Mouse (Mus musculus): ENCODE measurements around the gene Cdc73.
"Not testable (repeated sequence)": the region's sequence is repeated elsewhere in the genome, so short reads cannot be mapped to it uniquely, and the experiment has no call there.

Cdc73 gene

GRCm38 (mm10) chr1:143702741-143703262 lies at the start of gene Cdc73:
Gene Cdc73, minus strand, starts transcription at chr1:143702893.
- DNase-seq (ENCODE audit: low spot score) = peak; percentile 91

DNA sequence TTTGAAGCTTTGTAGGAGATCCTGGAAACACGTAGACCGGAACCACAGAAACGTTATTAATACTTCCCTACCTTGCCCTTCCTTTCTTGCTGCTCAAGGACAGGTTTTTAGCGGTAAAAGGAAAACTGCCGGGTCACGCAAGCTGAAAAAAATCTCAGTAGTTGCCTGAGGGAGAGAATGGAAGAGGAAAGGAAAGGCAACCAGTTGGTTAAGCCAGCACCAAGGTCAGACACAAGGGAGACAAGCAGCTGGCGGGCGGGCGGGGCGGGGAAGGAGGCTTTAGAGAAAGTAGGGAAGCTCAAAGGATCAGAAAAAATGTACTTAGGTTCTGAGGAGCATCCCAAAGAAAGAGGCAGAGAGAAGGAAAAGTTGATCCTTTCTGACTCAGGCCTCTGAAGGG lies 43.2 kb upstream of the Cdc73 start:
- no peak for DNase-seq (ENCODE audit: low spot score)

DNA sequence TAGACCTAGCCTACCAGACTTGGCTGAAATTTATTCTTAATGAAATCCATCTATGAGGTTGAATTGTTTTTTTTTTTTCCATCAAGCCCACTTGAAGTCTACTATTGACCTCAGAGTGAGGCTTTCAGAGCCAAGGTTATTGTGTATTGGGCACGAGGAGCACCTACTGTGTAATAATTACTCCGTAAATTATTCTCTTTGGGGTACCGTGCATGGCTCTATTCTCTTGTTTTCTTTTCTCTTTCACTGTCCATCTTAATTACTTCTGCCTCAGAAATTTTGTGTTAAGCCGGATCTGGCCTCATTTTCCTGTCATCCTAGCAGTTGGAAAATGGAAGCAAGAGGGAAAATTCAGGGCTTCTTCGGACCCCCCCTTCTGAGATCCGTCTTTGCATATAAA lies 39.5 kb upstream of the Cdc73 start:
- DNase-seq (ENCODE audit: low spot score) = no peak

GRCm38 (mm10) chr1:143741331-143741730 lies 38.6 kb upstream of the Cdc73 start:
- DNase-seq (ENCODE audit: low spot score) = no peak

DNA sequence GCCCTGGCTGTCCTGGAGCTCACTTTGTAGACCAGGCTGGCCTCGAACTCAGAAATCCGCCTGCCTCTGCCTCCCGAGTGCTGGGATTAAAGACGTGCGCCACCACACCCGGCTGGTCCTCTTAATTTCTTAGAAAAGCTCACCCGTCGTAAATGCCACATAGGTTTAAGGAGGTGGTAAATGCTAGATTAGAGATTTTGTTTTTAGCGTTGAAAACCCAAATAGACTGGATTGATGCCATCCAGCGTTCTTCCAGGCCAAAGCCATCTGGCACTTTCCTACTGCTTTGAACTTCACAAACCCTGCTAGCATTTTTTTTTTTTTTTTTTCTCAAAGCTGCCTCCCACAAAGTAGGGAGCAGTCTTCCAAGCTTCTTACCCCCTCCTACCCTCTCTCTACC lies 37.9 kb upstream of the Cdc73 start:
- DNase-seq (ENCODE audit: low spot score) = no peak

- DNase-seq (ENCODE audit: low spot score) = peak; percentile 81
These were observed 37.0 kb upstream of the Cdc73 start for GRCm38 (mm10) chr1:143739361-143740350.

DNA sequence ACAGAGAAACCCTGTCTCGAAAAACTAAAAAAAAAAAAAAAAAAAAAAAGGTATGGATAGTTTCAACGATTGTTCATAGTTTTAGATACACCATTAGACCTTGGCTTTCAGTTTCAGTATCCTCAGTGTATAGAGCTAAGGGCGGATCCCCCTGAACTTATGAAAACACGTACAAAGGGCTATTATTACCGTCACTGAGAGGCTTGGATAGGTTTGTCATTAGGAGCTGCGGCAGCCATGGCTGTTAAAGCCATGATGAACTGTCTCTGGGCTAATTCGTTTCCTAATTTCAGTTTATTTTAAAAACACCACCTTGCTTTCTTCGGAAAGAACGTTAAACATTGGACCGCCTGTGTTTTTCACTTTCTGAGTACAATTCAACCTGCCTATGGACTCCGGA lies 36.1 kb upstream of the Cdc73 start:
- DNase-seq (ENCODE audit: low spot score) = no peak

- DNase-seq (ENCODE audit: low spot score) = no peak
These were observed 31.3 kb upstream of the Cdc73 start for GRCm38 (mm10) chr1:143733914-143734410.

DNA sequence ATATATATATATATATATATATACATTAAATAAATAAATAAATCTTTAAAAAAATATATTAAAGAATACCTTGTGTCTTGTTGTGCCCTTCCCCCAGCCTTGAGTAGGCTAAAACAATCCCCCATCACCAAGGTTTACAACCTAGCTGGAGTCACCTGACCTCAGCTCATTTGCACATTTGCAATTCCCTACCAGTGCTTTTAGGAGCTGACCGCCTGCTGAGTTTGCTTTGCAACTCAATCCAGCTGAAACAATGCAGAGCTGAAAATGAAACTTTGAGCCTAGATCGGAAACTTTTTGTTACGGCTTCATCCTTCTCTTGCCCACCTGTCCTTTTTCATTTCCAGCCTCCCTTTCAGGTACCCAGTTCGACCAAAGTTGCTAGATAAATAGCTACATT lies 29.0 kb upstream of the Cdc73 start:
- DNase-seq (ENCODE audit: low spot score) = peak; percentile 42

DNA sequence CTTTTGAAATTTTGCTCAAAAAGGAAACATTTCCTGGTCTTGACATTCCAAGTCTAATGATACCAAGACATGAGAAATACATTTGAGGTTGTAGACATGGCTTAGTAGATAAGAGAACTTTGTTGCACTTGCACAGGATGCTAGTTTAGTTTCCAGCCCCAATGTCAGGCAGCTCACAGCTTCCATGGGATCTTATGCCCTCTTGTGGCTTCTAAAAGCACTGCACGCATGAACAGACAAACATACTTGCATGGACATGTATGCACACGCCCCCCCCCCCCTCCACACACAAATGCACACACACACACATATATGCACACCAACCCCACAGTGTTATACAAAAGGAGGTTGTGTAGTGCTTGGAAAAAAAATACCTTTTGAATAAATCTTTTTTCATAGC lies 28.2 kb upstream of the Cdc73 start:
- no peak for DNase-seq (ENCODE audit: low spot score)

DNA sequence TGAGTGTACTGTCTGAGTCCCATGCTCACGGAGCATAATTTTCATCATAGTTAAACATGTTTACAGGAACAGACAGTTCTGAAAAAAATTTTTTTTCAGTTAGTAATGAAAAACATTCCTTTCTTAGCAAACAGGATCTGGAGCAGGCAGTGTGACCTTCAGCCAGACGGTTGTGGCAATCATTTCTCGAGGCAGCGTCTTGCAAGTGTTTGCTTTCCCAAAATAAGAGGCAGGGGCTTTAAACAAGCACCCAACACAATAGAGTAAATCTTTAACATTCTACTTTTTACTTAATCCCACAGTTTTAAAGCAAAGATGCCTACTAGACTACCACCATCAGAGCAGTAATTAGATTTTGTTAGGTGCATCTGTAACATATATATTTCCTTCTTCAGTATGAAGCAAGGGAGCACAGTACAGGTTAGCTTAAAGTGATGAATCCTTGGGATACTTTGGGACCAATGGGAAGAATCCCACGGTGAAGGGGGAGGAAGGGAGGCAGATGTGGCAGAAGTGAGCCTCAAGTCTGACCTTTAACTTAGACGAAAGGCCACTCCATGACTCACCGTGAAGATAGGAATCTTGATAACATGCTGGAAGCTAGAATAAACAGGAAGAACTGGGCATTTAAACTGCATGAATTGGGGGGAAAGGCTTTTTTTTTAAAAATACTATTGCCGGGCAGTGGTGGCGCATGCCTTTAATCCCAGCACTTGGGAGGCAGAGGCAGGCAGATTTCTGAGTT lies 25.2 kb upstream of the Cdc73 start:
- DNase-seq (ENCODE audit: low spot score) = no peak

DNA sequence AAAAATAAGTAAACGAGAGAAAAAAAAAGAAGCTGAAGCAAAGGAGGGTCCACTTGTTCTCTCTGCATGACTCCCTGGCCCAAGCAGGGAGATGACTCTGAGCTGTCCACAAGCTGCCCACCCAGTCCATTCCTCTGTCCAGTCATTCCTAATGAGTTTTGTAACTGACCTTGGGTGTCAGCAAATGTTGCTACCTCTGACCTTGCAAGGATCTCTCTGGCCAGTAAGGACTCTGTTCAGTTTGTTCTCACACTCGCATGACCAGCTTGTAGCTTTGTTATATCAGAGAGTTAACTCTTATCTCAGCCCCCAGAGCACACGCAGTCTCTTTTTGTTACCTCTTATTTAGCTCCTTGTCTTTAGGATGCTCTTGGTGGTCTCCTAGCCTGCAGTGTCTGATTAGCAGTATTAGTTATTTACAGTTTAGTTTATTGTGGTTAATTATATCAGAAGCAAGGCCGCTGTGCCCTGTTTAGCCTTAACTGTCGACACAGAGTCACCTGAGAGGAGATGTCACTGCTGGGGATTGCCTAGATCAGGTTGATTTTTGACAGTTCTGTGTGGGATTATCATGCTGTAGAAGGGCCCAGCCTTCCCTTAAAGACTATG lies 21.9 kb upstream of the Cdc73 start:
- peak; percentile 64 for DNase-seq (ENCODE audit: low spot score)

DNA sequence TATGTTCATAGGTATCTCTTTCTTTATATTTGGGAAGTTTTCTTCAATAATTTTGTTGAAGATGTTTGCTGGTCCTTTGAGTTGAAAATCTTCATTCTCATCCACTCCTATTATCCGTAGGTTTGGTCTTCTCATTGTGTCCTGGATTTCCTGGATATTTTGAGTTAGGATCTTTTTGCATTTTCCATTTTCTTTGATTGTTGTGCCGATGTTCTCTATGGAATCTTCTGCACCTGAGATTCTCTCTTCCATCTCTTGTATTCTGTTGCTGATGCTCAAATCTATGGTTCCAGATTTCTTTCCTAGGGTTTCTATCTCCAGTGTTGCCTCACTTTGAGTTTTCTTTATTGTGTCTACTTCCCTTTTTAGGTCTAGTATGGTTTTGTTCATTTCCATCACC lies 13.3 kb upstream of the Cdc73 start, which contains the start of gene Glrx2:
Gene Glrx2 (plus strand): TSS at position 301 of the 400 bp plus-strand sequence.
- not testable (repeated sequence) for DNase-seq (ENCODE audit: low spot score)

GRCm38 (mm10) chr1:143710627-143710976 lies 7.9 kb upstream of the Cdc73 start:
- no peak for DNase-seq (ENCODE audit: low spot score)

DNA sequence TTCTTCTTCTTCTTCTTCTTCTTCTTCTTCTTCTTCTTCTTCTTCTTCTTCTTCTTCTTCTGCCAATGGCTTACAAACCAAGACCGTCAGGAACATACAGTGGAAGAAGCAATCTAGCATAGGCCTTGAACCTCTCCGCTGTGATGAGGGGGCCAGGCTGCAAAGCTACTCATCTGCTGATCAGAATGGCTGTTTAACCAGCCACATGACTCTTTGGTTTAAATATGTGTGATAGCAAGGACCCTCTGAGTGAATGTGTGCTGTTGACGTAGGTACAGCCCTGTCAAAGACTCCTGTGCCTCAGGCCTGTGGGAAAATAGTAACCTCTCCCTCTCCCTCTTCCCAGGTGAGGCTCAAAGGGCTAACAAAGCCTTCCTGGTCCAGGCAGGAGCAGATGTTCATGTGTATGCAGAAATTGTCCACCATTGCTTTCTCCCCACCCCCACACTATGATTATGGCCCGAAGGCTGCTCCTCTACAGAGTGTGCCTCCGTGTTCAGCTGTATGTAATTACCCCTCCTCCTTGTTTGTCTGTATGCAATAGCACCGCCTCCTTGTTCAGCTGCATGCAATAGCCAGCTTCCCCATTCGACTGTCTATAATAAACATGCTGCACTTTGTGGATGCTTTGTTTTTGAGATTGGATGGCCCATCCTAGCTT lies 7.4 kb upstream of the Cdc73 start:
- DNase-seq (ENCODE audit: low spot score) = no peak

DNA sequence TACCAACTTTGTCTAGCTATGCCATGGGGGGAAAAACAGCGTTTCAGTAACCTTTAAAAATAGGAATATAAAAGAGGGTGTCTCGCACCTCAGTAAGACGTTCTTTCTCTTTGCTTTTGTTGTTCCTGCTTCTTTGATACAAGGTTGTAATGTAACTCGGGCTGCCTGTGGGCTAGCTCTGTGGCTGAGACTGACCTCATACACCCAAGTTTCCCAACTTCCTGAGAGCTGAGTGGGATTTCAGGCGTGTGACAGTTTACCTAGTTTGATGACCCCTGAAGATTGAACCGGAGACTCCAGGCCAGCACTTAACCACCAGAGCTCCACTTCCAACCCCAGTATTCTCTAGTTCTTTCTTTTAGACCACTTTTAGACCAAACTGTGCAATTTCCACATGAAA lies 5.7 kb upstream of the Cdc73 start:
- no peak for DNase-seq (ENCODE audit: low spot score)

- peak; percentile 63 for DNase-seq (ENCODE audit: low spot score)
These were observed 4.3 kb upstream of the Cdc73 start for GRCm38 (mm10) chr1:143707006-143707405.

GRCm38 (mm10) chr1:143702141-143702740 lies 452 bp downstream of the Cdc73 start:
- DNase-seq (ENCODE audit: low spot score) = peak; percentile 67

- DNase-seq (ENCODE audit: low spot score) = no peak
These were observed 957 bp downstream of the Cdc73 start for GRCm38 (mm10) chr1:143701736-143702135.

DNA sequence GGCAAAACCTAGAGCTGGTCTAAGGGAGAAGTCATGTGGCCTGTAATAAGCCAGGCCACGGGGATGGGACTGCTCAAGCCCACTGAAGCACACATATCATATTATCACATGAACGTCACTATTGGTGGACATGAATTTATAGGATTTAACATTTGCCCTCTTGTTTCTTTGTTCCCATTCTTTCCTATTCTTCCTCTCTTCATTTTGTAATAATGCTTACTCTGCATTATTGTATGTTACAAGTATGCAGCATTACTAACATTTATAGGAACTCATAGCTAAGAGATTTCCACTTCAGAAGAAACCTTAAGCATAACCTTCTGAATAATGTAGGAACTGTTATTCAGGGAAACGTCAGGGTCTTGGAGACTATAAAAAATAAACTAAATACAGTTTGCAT lies 17.8 kb downstream of the Cdc73 start:
- DNase-seq (ENCODE audit: low spot score) = no peak

DNA sequence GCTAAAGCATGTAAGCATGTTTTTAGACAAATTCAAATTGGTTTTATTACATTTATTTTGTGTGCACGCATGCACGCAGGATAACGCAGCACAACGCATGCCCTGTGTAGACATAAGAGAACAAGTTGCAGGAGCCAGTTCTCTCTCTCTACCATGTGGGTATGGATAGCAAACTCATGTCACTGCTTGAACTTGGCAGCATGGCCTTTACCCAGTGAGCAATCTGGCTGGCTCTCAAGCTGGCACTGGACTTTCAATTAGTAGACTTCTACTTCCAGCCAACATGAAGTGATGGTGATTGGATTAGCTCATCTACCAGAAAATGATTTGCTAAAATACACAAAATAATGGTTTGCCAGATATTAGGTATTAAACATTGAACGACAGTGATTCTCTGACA lies 21.6 kb downstream of the Cdc73 start:
- DNase-seq (ENCODE audit: low spot score) = no peak
